Mouse (Mus musculus): ENCODE data around the gene Trpv4.

Trpv4 gene

DNA sequence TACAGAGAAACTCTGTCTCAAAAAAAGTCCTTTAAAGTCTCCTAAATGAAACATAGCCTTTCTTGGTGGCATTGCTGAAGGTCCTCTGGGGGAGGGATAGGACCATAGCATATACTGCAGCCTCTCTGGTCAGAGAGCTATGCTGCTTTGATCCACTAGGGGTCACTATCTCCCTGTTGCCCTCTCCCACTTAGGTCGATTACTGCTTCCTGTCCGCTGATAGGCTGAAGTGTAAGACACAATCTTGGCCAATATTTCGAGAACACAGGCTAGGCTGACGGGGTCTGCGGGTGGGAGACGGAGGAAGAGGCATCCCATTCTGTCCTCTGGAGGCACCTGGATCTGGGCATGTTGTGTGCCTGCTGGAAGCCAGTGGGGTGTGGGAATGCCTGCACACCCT lies 37.9 kb downstream of the Trpv4 start:
- no peak for DNase-seq (ENCODE audit: low spot score in 2 of 2)

GRCm38 (mm10) chr5:114618851-114619250 lies 39.4 kb downstream of the Trpv4 start:
- DNase-seq (ENCODE audit: low spot score in 2 of 2): peak; percentile 58 to 60

DNA sequence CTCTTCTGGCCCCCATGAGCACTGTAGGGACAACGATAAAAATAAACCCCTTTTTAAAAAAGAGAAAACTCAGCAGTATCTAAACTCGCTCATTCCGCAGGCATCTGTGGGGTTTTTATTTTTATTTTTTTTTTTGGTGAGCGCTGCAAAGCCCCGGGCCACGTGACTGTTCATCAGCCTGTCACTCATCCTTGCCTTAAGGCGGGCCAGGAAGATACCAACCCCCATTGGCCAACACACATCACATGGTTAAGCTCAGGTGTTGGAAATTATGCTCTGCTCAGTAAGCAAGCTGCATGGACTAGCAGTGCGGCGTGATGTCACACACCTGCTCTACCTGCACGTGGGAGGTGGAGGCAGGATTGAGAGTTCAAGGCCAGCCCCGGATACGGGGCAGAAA lies 40.4 kb downstream of the Trpv4 start:
- DNase-seq (ENCODE audit: low spot score in 2 of 2): no peak

DNA sequence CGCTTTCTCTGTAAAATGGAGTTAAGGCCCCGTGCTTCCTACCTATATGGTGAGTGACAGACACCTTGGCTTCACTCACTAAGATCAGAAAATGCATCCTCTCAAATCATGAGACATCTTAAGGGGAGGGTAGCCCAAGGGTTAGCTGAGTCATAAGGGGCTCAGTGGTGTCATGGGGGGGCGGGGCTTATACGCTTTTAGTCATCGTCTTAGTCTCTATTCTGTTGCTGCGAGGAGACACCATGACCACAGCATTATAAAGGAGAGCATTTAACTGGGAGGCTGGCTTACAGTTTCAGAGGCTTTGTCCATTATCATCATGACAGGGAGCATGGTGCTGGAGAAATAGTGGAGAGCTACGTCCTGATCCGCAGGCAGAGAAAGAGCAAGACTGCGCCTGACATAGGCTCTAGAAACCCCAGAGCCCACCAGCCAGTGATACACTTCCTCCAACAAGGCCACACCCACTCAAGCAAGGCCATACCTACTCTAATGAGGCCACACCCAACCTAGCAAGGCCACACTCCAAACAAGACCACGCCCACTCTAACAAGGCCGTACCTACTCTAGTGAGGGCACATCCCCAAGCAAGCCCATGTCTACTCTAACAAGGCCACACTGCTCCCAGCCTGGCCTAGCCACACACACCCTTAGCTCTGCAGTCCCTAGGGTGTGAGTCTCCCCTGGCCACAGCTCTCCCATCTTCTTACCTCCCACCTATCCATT lies 41.7 kb downstream of the Trpv4 start:
- no peak for DNase-seq (ENCODE audit: low spot score in 2 of 2)

- DNase-seq (ENCODE audit: low spot score in 2 of 2): no peak
These were observed 43.4 kb downstream of the Trpv4 start for GRCm38 (mm10) chr5:114614863-114615262.

GRCm38 (mm10) chr5:114611968-114612608 lies 46.1 kb downstream of the Trpv4 start:
- DNase-seq (ENCODE audit: low spot score in 2 of 2): no peak

GRCm38 (mm10) chr5:114611256-114611655 lies 47.0 kb downstream of the Trpv4 start:
- no peak for DNase-seq (ENCODE audit: low spot score in 2 of 2)

DNA sequence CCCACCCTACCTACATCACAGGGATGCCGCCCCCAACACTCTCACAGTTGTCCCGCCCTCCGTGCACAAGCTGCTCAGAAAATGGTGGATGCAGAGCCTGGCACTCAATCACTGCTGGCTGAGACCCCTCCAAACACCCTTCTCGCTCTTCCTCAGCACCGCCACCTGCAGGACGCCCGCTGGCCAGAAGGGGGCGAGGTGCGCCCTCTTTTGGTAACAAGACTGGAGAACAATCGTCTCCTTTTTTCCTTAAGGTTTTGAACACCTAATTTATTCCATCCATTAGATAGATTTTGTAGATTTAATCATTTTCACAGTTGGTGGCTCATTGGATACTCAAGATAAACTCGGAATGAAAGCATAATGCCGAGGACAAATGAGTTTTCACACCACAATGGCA lies 49.7 kb downstream of the Trpv4 start:
- peak; percentile 64 to 69 for DNase-seq (ENCODE audit: low spot score in 2 of 2)

DNA sequence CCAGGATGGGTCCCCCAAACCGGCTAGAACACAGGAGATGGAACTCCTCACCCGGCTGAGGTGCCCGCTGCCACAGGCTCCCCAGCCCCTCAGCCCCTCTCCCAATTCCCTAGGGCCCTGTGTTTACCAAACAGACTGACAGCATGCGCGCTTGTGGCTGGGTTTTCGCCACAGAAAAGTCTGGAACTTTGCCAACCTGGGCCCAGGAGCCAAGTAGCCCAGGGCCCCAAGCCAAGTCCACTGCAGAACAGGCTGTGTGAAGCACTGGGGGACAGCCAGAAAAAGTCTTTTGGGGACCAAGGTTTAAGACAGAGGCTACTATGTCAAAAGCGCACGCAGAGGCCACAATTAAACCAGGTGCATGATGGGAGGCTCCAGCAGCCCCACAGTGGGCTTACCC lies 50.6 kb downstream of the Trpv4 start:
- DNase-seq (ENCODE audit: low spot score in 2 of 2): peak in 1 of 2 experiments; percentile 66

- DNase-seq (ENCODE audit: low spot score in 2 of 2): no peak
These were observed 52.2 kb downstream of the Trpv4 start for GRCm38 (mm10) chr5:114605981-114606380.

GRCm38 (mm10) chr5:114604781-114605290 lies 53.4 kb downstream of the Trpv4 start:
- no peak for DNase-seq (ENCODE audit: low spot score in 2 of 2)

- DNase-seq (ENCODE audit: low spot score in 2 of 2): no peak
These were observed 54.2 kb downstream of the Trpv4 start for GRCm38 (mm10) chr5:114603975-114604374.

- no peak for DNase-seq (ENCODE audit: low spot score in 2 of 2)
These were observed 56.2 kb downstream of the Trpv4 start for GRCm38 (mm10) chr5:114602012-114602411.

GRCm38 (mm10) chr5:114597652-114598051 lies 60.6 kb downstream of the Trpv4 start:
- DNase-seq (ENCODE audit: low spot score in 2 of 2): no peak

DNA sequence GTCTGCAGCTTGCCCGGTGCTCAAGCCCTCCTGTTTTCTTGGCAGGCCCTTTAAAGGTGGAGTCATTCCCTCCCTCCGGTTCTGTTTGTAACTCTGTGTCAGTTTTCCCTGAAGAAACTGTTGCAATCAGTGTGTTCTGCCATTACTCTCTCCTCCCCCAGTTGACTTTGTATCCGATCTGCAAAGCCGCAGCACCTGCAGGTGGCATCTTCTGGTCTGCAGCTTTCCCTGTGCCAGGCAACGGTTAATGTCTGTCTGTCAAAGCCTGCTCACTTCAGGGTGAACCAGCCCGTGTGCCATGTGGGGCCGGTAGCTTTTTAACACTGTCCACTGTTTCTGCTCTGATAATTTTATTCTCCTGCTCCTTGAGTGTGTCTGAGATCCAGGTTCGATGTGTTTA lies 61.0 kb downstream of the Trpv4 start:
- no peak for DNase-seq (ENCODE audit: low spot score in 2 of 2)

- DNase-seq (ENCODE audit: low spot score in 2 of 2): no peak
These were observed 61.6 kb downstream of the Trpv4 start for GRCm38 (mm10) chr5:114596604-114597003.

GRCm38 (mm10) chr5:114594741-114595241 lies 63.4 kb downstream of the Trpv4 start:
- DNase-seq (ENCODE audit: low spot score in 2 of 2): no peak

GRCm38 (mm10) chr5:114593949-114594348 lies 64.3 kb downstream of the Trpv4 start:
- DNase-seq (ENCODE audit: low spot score in 2 of 2): no peak

DNA sequence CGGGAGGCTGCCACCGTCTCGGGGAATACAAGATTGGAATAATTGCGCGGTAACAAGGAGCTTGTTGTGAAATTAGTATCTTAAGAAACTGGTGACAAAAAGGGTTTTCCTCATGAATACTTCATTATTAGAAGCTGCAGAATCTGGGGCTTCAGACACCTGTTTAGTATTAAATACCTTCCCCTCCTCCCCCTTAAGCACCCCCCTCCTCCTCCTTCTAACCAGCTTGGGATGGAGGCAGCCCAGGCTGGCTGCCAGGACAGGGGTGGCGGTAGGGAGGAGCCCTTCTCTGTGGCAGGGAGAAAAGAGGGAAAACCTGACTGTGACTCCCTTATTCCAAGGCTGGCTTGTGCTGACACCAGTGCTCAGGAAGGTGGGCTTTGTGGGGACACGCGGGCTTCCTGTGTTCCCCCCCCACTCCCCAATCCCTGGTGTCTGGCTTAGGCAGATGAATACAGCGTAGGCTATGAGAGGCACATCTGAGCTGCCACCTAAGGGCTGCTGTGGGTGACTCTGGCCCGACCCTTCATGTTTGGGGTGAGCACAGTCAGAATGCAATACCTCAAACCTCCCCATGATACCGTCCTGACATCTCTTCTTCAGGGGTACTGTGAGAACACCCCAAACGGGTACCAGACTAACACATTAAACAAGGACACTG lies 64.9 kb downstream of the Trpv4 start:
- no peak for DNase-seq (ENCODE audit: low spot score in 2 of 2)

DNA sequence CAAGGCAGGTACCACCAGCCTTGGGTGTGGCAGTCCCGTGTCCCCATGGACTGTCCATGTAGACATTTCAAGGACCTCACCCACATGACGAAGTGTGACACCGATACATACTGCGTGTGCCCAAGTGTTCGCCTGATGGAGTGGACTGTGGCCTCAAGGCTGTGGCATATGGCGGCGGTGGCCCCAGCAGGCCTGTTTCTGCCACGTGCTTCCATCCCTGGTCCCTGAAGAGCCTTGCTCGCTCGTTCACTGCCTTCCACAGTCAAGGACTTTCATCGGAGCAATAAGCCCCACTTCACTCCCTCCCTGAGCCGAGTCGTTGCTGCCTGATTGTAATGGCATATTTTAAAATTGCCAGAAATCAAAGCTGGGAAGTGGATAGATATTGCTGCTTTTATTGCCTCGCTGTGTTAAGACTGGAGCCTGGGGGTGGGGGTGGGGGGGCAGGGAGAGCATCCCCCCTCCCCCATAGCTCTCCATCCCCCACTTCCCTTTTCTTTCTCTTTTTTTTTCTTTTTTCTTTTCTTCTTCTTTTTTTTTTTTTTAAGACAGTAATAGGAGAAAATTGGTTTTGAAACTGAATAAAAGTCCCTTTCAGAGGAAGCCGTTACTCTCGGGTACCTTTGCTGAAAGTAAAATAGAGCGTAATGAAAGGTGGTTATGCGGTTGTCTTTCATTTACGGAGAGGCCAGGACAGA lies 65.6 kb downstream of the Trpv4 start:
- no peak for DNase-seq (ENCODE audit: low spot score in 2 of 2)

GRCm38 (mm10) chr5:114591151-114591561 lies 67.1 kb downstream of the Trpv4 start:
- no peak for DNase-seq (ENCODE audit: low spot score in 2 of 2)

All from urinary bladder, postnatal 36 days (tissue).